Mouse (Mus musculus): Measurements from ENCODE around the gene Gm20716.

The Gm20716 gene

GRCm38 (mm10) chr2:168223326-168223725 is 6.8 kb downstream of the Gm20716 start:
- 68% methylated on average over 6 of the region's 6 CpGs for WGBS

GRCm38 (mm10) chr2:168213788-168214397 is 16.3 kb downstream of the Gm20716 start:
- 53% methylated on average over 5 of the region's 5 CpGs for WGBS

- 91% methylated on average over 3 of the region's 3 CpGs for WGBS
Observed at GRCm38 (mm10) chr2:168207883-168208282, 22.3 kb downstream of the Gm20716 start.

- whole genome bisulfite sequencing = 1% methylated on average over 73 of the region's 89 CpGs
Observed at GRCm38 (mm10) chr2:168206725-168207644, 23.2 kb downstream of the Gm20716 start, which contains the start of gene Adnp. Adnp (minus strand) TSS chr2:168207112.

GRCm38 (mm10) chr2:168205681-168206631 is 24.2 kb downstream of the Gm20716 start:
- WGBS = 1% methylated on average over 46 of the region's 49 CpGs

- WGBS = 2% methylated on average over 6 of the region's 6 CpGs
Observed at GRCm38 (mm10) chr2:168205265-168205664, 24.9 kb downstream of the Gm20716 start.

GRCm38 (mm10) chr2:168204476-168204999 is 25.6 kb downstream of the Gm20716 start:
- WGBS = 39% methylated on average over 8 of the region's 8 CpGs

- 60% methylated on average over 4 of the region's 5 CpGs for WGBS
Observed at GRCm38 (mm10) chr2:168200014-168200691, 30.0 kb downstream of the Gm20716 start.

GRCm38 (mm10) chr2:168199476-168199875 is 30.7 kb downstream of the Gm20716 start:
- 41% methylated on average over 4 of the region's 4 CpGs for WGBS

- WGBS = 55% methylated on average over 1 of the region's 1 CpGs
Observed at GRCm38 (mm10) chr2:168198421-168198820, 31.7 kb downstream of the Gm20716 start.

GRCm38 (mm10) chr2:168195721-168196120 is 34.4 kb downstream of the Gm20716 start:
- WGBS = 36% methylated on average over 2 of the region's 2 CpGs

GRCm38 (mm10) chr2:168193685-168194084 is 36.5 kb downstream of the Gm20716 start:
- WGBS = 47% methylated on average over 2 of the region's 2 CpGs

GRCm38 (mm10) chr2:168191856-168192255 is 38.3 kb downstream of the Gm20716 start:
- 61% methylated on average over 2 of the region's 2 CpGs for WGBS

GRCm38 (mm10) chr2:168175946-168176345 is 54.2 kb downstream of the Gm20716 start:
- 42% methylated on average over 7 of the region's 7 CpGs for WGBS

GRCm38 (mm10) chr2:168170167-168170685 is 59.9 kb downstream of the Gm20716 start:
- WGBS = 32% methylated on average over 13 of the region's 13 CpGs

GRCm38 (mm10) chr2:168169800-168170113 is 60.4 kb downstream of the Gm20716 start:
- WGBS = 36% methylated on average over 9 of the region's 9 CpGs

- WGBS = 71% methylated on average over 9 of the region's 9 CpGs
Observed at GRCm38 (mm10) chr2:168168892-168169799, 61.0 kb downstream of the Gm20716 start.

GRCm38 (mm10) chr2:168167781-168168180 is 62.4 kb downstream of the Gm20716 start:
- WGBS = 74% methylated on average over 3 of the region's 3 CpGs

- WGBS = 69% methylated on average over 21 of the region's 21 CpGs
Observed at GRCm38 (mm10) chr2:168166750-168167460, 63.3 kb downstream of the Gm20716 start.

Data from cerebral cortex, adult 2 months (tissue).